Mouse (Mus musculus) brain, embryonic 18.5 days (tissue): ENCODE measurements around the gene Tapbp.
A peak's percentile ranks its signal among the peaks of the same experiment; 100 is the strongest.

Experiments
- DNase-seq: peaks from one replicate; pipeline ENCODE4 v3.0.0-alpha.2; 2012; ENCODE audit warnings: low read depth, low spot score

The Tapbp gene

GRCm38 (mm10) chr17:33920282-33921097, 4.8 kb downstream of the Tapbp start:
- DNase-seq: no peak

GRCm38 (mm10) chr17:33921361-33921760, 5.7 kb downstream of the Tapbp start:
- no peak for DNase-seq

- no peak for DNase-seq
Observed at GRCm38 (mm10) chr17:33924577-33925283, 9.0 kb downstream of the Tapbp start.

GRCm38 (mm10) chr17:33925406-33926116, 9.9 kb downstream of the Tapbp start:
- no peak for DNase-seq

GRCm38 (mm10) chr17:33926207-33926932, 10.7 kb downstream of the Tapbp start:
- DNase-seq: no peak

GRCm38 (mm10) chr17:33928251-33928947, 12.7 kb downstream of the Tapbp start:
- no peak for DNase-seq

GRCm38 (mm10) chr17:33929371-33930279, 13.9 kb downstream of the Tapbp start, which contains the start of gene Rgl2:
TSS of gene Rgl2 (plus strand) at chr17:33929543.
- peak; percentile 85 for DNase-seq

GRCm38 (mm10) chr17:33930280-33931158, 14.8 kb downstream of the Tapbp start:
- DNase-seq: no peak

- no peak for DNase-seq
Observed at GRCm38 (mm10) chr17:33931159-33931866, 15.6 kb downstream of the Tapbp start.

- DNase-seq: no peak
Observed at GRCm38 (mm10) chr17:33931947-33932346, 16.2 kb downstream of the Tapbp start.

- DNase-seq: no peak
Observed at GRCm38 (mm10) chr17:33932448-33932847, 16.7 kb downstream of the Tapbp start.

GRCm38 (mm10) chr17:33932970-33933369, 17.3 kb downstream of the Tapbp start:
- DNase-seq: no peak

GRCm38 (mm10) chr17:33935422-33936055, 19.8 kb downstream of the Tapbp start:
- DNase-seq: no peak

GRCm38 (mm10) chr17:33936993-33937392, 21.3 kb downstream of the Tapbp start:
- no peak for DNase-seq

- DNase-seq: no peak
Observed at GRCm38 (mm10) chr17:33938783-33939182, 23.1 kb downstream of the Tapbp start.

- DNase-seq: peak; percentile 90
Observed at GRCm38 (mm10) chr17:33940206-33940805, 24.6 kb downstream of the Tapbp start, which contains the start of the genes Pfdn6 and Wdr46. TSS of gene Pfdn6 (minus strand) at chr17:33940343. TSS of gene Wdr46 (plus strand) at chr17:33940660.

- DNase-seq: no peak
Observed at GRCm38 (mm10) chr17:33940981-33941380, 25.3 kb downstream of the Tapbp start.
